Mouse (Mus musculus) adrenal gland, adult (tissue): ENCODE measurements around the gene Sppl2c.

Experiments
- DNase-seq, 2 experiments: peaks; one replicate each; pipeline ENCODE4 v3.0.0; 2022 to 2023; ENCODE audit warnings: low spot score in 1 of 2; ENCODE audit not compliant: inconsistent age in 2 of 2

The Sppl2c gene

GRCm38 (mm10) chr11:104186135-104186836 lies at the start of gene Sppl2c:
Sppl2c (plus strand) TSS chr11:104186327.
- no peak for DNase-seq

- DNase-seq, result no peak
These were observed 47.2 kb upstream of the Sppl2c start for GRCm38 (mm10) chr11:104138976-104139375.

- no peak for DNase-seq
These were observed 41.2 kb upstream of the Sppl2c start for GRCm38 (mm10) chr11:104144930-104145329.

- DNase-seq, result peak in 1 of 2 experiments; percentile 58
These were observed 37.3 kb upstream of the Sppl2c start for GRCm38 (mm10) chr11:104148787-104149186.

GRCm38 (mm10) chr11:104150911-104151310 lies 35.2 kb upstream of the Sppl2c start:
- no peak for DNase-seq

GRCm38 (mm10) chr11:104154332-104154731 lies 31.8 kb upstream of the Sppl2c start:
- no peak for DNase-seq

GRCm38 (mm10) chr11:104154820-104155635 lies 31.1 kb upstream of the Sppl2c start:
- no peak for DNase-seq

GRCm38 (mm10) chr11:104155899-104156298 lies 30.2 kb upstream of the Sppl2c start:
- DNase-seq, result no peak

- no peak for DNase-seq
These were observed 29.7 kb upstream of the Sppl2c start for GRCm38 (mm10) chr11:104156391-104156790.

GRCm38 (mm10) chr11:104157603-104158259 lies 28.4 kb upstream of the Sppl2c start:
- DNase-seq, result peak; percentile 67 to 86

GRCm38 (mm10) chr11:104158260-104158907 lies 27.7 kb upstream of the Sppl2c start:
- DNase-seq, result no peak

GRCm38 (mm10) chr11:104159769-104160272 lies 26.3 kb upstream of the Sppl2c start:
- no peak for DNase-seq

GRCm38 (mm10) chr11:104161153-104161552 lies 25.0 kb upstream of the Sppl2c start:
- DNase-seq, result no peak

GRCm38 (mm10) chr11:104164257-104164656 lies 21.9 kb upstream of the Sppl2c start:
- DNase-seq, result no peak

GRCm38 (mm10) chr11:104171281-104171781 lies 14.8 kb upstream of the Sppl2c start:
- peak; percentile 46 to 85 for DNase-seq

GRCm38 (mm10) chr11:104178893-104179292 lies 7.2 kb upstream of the Sppl2c start:
- no peak for DNase-seq

- DNase-seq, result no peak
These were observed 6.3 kb upstream of the Sppl2c start for GRCm38 (mm10) chr11:104179804-104180203.

- no peak for DNase-seq
These were observed 4.0 kb upstream of the Sppl2c start for GRCm38 (mm10) chr11:104182141-104182540.

- DNase-seq, result no peak
These were observed 667 bp downstream of the Sppl2c start for GRCm38 (mm10) chr11:104186837-104187150.

- DNase-seq, result no peak
These were observed 1.6 kb downstream of the Sppl2c start for GRCm38 (mm10) chr11:104187766-104188165.

GRCm38 (mm10) chr11:104190008-104190407 lies 3.9 kb downstream of the Sppl2c start:
- DNase-seq, result no peak
